Mouse (Mus musculus) heart, adult 11 months (tissue): ENCODE measurements around the gene Nutm2.
"Not testable (repeated sequence)": the region's sequence is repeated elsewhere in the genome, so short reads cannot be mapped to it uniquely, and the experiment has no call there.

ENCODE experiments used
- DNase-seq: peaks from one replicate; pipeline ENCODE4 v3.0.0; 2022

Gene Nutm2

DNA sequence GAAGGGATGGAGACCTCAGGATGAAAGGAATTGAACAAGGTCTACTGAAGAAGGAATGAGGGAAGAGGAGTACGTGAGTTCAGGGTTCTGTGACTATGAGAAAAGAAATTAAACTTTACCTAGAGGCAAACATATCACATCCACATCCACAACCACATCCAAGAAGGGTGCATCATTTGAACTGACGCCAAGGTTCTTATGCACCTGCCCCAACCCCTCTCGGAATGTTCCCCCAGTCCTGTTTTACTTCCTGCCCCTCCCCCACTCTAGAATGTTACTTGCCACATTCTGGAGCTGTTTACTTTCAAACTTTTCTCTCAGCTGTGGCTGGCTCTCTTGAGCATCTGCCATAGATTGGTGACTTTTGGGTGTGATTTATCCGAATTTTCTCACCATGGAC, at the start of gene Nutm2:
Gene Nutm2 (plus strand): TSS at position 301 of the 400 bp plus-strand sequence.
- DNase-seq = no peak

DNA sequence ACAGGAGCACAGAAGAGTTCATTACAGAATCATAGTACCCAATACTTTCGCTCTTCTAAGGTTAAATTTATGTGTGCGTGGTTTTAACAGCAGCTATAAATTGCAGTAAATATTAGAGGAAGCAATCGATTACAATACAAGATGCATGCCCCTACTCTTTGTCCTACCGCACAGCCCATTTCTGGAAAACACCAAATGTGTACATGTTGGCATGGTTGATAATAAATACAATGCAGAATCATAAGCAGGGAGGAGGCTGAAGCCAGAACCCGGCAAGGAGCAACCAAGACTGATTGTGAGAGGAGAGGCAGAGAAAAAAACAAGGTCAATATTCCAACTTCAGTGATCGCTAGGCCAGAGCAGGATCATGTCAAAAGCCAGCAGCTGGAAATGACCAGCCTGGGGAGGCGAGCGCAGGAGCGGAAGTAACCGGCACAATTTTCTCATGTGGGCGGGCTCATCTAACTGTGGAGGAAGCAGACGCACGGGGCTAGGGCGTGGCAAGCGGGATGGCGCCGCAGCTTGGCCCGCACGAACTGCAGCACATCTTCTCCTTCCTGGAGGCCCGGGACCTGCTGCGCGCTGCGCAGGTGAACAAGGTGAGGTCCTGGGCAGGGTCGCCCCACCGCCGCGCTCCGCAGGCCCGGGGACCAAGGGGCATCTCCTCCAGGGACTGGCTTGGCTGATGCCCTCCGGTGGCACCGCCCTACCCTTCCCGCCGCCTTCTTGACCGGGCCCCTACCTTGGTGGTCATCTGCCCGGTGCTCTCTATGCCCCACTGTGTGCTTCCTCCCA, 49.5 kb upstream of the Nutm2 start, which contains the start of gene Fbxw17:
Gene Fbxw17 (plus strand): TSS at position 476 of the 795 bp plus-strand sequence.
- peak; percentile 98 for DNase-seq

- no peak for DNase-seq
Measured at GRCm38 (mm10) chr13:50418421-50418820, 48.7 kb upstream of the Nutm2 start.

DNA sequence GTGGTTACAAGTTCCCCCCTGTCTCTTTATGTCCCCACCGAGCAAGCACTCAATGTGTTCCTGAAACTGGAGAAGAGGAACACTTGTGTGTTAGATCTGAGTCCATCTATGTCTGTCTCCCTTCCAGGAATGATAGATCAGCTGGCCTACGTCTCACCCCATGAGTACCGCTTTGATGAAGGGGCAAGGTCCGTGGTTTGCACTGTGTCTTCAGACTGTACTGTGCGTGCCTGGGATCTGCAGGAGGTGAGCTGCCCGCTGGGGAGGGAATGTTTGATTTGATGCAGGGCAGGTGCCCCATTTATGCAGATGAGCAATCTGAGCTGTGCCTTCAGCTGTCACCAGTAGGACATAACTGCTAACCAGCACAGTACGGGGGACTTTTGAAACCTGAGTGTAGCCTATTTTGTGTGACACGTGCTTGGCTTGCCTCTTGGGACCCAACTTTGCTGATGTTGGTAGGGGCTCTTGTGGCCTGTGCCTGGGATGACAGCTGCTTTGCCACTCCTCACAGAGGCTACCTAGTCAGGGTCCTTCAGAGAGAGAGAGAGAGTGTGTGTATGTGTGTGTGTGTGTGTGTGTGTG, 43.4 kb upstream of the Nutm2 start:
- DNase-seq = no peak

GRCm38 (mm10) chr13:50424517-50424916, 42.6 kb upstream of the Nutm2 start:
- DNase-seq = no peak

DNA sequence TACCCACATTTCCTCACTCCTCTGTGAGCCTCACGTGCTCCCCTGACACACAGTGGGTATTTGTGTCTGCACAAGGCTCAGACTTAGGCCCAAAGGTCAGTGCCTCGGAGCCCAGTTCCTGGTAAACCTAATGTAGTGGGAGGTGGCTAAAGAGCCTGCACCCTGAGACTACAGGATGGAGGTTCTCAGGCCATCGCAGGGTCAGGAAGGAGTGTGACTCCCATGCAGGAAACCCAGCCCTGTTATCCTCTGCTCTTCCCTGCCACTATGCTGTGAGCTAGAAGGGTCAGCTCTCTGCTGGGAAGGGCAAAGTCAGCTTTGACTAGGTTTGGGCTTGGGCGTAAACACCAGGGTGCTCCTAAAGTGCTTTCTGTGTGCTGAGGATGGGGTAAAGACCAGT, 40.4 kb upstream of the Nutm2 start:
- peak; percentile 68 for DNase-seq

DNA sequence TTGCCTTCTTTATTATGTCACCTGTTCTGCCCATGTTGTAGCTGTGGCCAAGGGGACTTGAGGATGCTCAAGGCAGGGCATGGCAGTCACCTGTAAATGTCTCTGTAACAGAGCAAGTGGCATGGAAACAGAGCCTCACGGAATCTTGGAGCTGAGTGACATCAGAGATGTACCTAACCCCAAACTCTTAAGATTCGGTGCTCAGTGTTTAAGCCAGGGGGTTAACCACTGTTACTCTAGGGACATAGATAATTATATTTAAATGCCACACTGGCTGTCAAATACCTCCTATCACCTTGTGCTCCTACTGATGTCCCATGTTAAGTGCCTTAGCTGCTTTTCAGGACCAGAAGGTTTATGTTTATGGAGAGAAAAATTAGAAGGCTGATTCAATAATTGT, 23.3 kb upstream of the Nutm2 start, which contains the start of gene Gm47429:
Gene Gm47429 (minus strand): TSS at position 101 of the 400 bp plus-strand sequence.
- peak; percentile 66 for DNase-seq

DNA sequence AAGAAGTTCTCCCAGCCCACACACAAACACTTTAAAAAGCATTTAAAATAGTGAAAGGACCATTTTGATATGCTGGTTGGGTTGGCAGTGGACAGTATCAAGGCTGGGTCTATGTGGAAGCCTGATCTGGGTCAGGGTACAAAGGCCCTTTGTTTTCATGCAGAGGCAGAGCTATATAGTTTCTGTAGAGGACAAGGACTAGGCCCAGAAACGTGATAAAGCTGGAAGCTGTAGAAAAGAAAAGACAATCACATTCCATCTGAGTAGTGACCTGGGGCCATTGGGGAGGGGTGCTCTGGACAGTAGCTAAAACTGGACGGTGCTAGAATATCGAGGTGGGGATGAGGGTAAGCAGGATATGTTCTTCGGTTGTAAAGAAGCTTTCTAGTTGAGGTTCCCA, 21.8 kb upstream of the Nutm2 start:
- DNase-seq = peak; percentile 21

- peak; percentile 68 for DNase-seq
Measured at GRCm38 (mm10) chr13:50452266-50452665, 14.8 kb upstream of the Nutm2 start.

DNA sequence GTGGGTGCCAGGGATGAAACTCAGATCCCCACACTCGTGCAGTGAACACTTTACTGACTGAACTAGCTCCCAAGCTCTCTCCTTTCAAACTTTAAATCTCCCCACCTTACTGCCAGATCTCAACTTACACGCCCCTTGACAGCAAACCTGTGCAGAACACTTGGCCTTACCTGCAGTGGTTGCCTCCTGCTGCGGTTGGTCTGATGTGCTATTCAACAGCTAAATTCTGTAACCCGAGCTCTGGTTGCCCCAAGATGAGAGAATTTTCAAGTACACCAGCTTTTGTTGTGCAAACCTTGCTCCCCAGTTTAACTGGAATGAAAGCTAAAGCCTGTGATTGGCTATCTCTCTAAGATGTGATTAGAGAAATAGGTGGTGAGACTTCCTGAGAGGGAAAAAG, 13.7 kb upstream of the Nutm2 start:
- DNase-seq = no peak

DNA sequence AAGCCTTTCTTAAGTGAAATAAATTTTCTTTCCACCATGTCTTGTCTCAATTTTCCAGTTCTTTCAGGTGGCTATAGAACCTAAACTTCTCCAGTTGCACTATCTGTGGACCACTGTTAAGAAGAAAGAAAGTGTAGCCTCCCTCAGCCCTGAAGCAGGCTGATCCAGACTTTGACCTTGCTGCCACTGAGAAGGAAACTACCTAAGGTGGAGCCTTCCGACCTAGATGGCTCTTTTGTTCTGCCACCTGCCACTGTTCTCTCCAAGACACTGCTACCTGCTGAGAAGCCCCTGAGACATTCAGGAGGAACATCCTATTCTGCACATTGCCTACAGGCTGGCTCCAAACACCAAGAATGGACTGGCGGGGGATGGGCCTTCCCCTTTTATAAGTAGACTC, 6.7 kb upstream of the Nutm2 start:
- peak; percentile 29 for DNase-seq

GRCm38 (mm10) chr13:50464621-50465562, 2.2 kb upstream of the Nutm2 start:
- DNase-seq = no peak

GRCm38 (mm10) chr13:50488510-50488909, 21.4 kb downstream of the Nutm2 start:
- peak; percentile 6 for DNase-seq

DNA sequence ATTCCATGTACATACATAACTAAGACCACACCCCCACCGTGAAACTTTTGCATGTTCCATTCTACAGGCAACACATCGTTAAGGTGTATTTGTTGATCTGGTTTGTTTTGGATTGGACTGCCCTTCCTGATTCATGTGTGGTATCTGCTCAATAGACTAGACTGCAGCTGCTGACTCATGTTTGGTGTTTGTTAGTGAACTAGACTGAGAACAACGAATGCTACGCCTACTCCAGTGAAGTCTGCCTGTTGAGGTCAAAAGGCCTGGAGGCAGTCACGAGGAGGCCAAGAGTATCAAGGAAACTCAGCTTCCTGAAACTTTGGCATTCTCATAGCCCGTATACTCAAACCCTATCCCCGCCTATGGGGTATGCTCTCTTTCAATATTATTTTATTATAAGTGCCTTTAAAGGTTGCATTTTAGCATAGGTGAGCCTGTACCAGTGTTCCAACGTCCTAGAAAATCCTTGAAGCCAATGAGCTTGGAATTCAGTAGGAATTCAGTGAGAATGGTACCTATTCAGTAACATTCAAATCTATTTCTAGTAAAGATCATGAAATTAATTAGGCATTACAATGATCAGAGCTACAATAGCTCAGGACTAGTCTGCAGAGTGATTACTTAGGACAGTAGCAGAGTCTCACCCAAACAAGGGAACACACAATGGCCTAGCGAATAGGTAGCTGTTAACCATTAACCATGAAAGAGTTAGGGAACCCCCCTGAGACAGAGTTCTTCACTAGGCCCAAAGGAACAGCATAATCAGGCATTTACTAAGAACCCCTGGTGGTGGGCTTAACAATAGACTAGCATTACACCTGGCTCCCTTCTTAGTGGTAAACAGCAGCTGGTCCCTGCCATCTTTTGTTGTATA, 43.6 kb downstream of the Nutm2 start:
- not testable (repeated sequence) for DNase-seq
